Mouse (Mus musculus) mouse embryonic stem cell (cell line): ENCODE measurements at regions not wholly inside any gene's neighbourhood (a gene's known extent, or its start where the extent isn't known, plus 50 kb on each side); places are given as distances from the start of the nearest gene placed in this dataset.

ENCODE experiments used
- in situ Hi-C, 2 experiments: fragments of 300-500 bp; cut with MboI; formaldehyde crosslinking; loops; 1 replicate in 1 of 2; 3 replicates in 1 of 2; pipeline ENCODE4 v1.14.3; 2019 to 2020; ENCODE audit warnings: low sequenced_read_pairs in 2 of 2, low pct_unique_long_range_greater_than_20kb in 1 of 2, mixed read lengths in 1 of 2; ENCODE audit not compliant: unreplicated experiment in 1 of 2

- in situ Hi-C loops: loop anchor here in 1 of 2 experiments (25.0 kb wide), 1 partner anchor 380 kb away; no protein-coding TSS in a partner anchor
Observed at GRCm38 (mm10) chr19:28157196-28157595, 146.2 kb upstream of the Rfx3 start.

DNA sequence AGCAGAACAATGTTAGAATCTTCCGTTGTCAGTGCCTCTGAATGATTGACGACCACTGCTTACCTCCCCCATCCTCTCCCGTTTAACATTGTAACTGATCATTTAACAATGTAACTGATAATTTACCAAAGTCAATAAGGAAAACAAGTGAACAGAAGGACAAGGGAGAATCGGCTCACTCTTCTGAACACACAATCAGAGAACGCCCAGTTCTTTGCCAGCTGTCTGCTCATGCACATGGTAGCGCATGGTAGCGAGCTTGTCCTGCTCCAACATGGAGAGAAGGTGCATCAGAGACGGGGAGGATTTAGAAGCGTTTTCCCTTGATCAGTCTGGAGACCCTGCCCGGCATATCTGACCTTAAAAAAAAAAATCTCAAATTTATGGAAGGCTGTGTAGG is 126.6 kb upstream of the Rfx3 start:
- in situ Hi-C loops: no loop called here

- in situ Hi-C loops: no loop called here
Observed at GRCm38 (mm10) chr19:28134806-28135205, 123.8 kb upstream of the Rfx3 start.

GRCm38 (mm10) chr19:28111263-28112180 is 100.6 kb upstream of the Rfx3 start:
- in situ Hi-C loops: no loop called here

DNA sequence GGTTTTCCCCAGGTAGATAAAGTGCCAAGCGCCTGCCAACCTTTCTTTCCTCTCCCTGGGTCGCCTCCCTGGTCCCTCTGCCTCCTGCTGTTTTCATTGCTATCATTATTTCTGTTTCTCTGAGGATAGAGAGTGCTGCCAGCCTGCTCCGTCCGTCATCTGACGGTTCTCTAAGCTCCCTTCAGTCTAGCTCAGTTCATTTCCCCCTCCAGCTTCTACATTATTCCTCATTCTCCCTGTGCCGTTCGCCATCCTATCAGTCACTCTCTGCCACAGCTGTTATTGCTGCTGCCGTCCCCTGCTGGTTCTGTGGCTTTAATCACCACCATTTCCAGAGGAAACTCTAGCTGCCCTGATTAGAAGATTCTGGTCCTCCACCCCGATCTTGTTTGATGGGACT is 84.7 kb upstream of the Rfx3 start:
- in situ Hi-C loops: no loop called here

DNA sequence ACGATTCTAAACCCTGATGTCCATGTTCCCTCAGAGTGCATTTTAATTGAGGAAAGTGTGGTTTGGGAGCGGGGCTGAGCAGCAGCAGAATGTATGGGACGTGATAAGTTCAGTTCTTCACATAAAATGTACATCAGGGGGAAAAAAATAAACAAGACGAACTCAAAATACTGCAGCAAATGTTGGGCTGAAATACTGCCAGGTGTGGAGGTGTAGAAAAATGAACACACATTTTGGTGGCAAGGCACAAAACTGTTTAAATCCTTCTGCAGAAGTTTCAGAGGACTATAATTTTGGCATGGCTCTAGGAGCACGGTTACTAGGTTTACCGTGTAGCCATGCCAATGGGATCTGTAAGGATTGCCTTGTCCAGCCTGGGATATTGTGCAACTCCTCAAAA is 81.3 kb upstream of the Rfx3 start:
- in situ Hi-C loops: no loop called here

GRCm38 (mm10) chr19:28087607-28088546 is 76.9 kb upstream of the Rfx3 start:
- in situ Hi-C loops: no loop called here

GRCm38 (mm10) chr19:28070386-28070785 is 59.4 kb upstream of the Rfx3 start:
- in situ Hi-C loops: no loop called here
